ENCODE assay signal across 10 mouse cellular contexts in the genomic region with DNA sequence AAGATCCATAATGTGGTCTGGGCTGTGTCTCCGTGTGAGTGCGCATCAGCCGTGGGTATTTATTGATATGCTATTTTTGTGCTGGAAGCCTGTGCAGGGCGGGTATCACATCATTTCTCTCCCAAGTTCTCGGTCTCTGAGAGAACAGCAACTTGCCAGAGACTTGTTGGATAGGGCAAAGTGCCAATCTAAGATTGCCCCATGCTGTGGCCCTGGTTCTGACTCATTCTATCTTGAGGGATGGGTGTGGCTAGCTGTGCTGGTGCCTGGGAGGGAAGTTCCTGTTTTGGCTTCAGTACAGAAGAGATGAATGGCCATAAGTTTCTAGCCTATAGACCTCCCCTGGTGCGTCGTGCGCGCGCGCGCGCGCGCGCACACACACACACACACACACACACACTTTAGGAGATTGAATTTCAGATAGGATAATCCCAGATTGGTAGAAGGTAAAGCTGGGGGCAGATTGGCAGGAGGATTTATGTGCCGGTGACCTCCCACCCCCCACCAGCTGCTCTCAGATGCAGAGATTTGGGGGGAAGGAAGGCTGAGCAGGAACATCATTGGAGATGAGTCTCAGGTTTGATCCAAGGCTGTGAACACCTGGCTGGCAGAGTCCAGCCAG. TPM values are rescaled to one million over a fixed set of nuclear protein-coding genes. Genes with fewer than 3 reads are reported as not detected.
DNase-seq lines count a peak whose midpoint lies in the region; ATAC-seq and TF ChIP-seq lines count a peak whose summit lies in the region.
"Had no signal": no experiment of that assay in that cellular context is flagged by ENCODE, and none has a peak within 500 bp of the region (broad histone marks: within the 10 kb centered on the region; RNA-seq: fewer than 3 reads in every experiment).

No protein-coding gene starts in this region.

- no peak for ATAC-seq in forebrain, embryonic 16.5 days

- H3K27ac ChIP-seq in CH12.LX (ENCODE audit: insufficient read depth, low read depth): no peak overlapping the region
- peak overlapping the region; percentile 44 for H3K27ac ChIP-seq in forebrain, embryonic 16.5 days (ENCODE audit: low read length)
- peak overlapping the region; percentile 91 for H3K27ac ChIP-seq in midbrain, embryonic 10.5 days (replicated peaks)
- H3K27ac ChIP-seq: lung, embryonic 15.5 days had no signal

- H3K4me1 ChIP-seq in CH12.LX (ENCODE audit: control insufficient read depth in 1 of 2, insufficient read depth in 2 of 2): peaks cover 4 to 30% of the 10 kb centered on the region in 2 experiments
- H3K4me1 ChIP-seq in forebrain, embryonic 16.5 days (replicated peaks; ENCODE audit: control insufficient read depth, insufficient read depth, low read length): peaks cover 84% of the 10 kb centered on the region
- peaks cover 100% of the 10 kb centered on the region for H3K4me1 ChIP-seq in midbrain, embryonic 10.5 days

- peaks cover 0 to 5% of the 10 kb centered on the region in 2 experiments for H3K36me3 ChIP-seq in CH12.LX (replicated peaks in 1 of 2; ENCODE audit: control insufficient read depth in 1 of 2, insufficient read depth in 1 of 2, low read length in 1 of 2)
- peaks cover 20% of the 10 kb centered on the region for H3K36me3 ChIP-seq in forebrain, embryonic 16.5 days (ENCODE audit: control insufficient read depth, insufficient read depth)
- peaks cover 55% of the 10 kb centered on the region for H3K36me3 ChIP-seq in midbrain, embryonic 10.5 days
- H3K36me3 ChIP-seq: lung, embryonic 15.5 days had no signal

- WGBS in forebrain, embryonic 16.5 days: 84% methylated on average over 17 of the region's 17 CpGs
- WGBS in midbrain, embryonic 10.5 days: 81% methylated on average over 17 of the region's 17 CpGs

- dilution Hi-C loops in CH12.LX (cut with MboI; ENCODE audit: extremely low pct_ligation_motif_present, extremely low pct_unique_long_range_greater_than_20kb, low sequenced_read_pairs): no loop called here

- TF ChIP-seq RAD21 in CH12.LX (IDR thresholded peaks at IDR 0.05; ENCODE audit: low read depth, low read length): no peak

- no peak for TF ChIP-seq POLR2A in CH12.LX (IDR thresholded peaks at IDR 0.05; ENCODE audit: low read depth, low read length)

- peak; percentile 47 for DNase-seq in gastrocnemius, adult 18-20 months (ENCODE audit: low spot score)
- DNase-seq in gastrocnemius, postnatal 4 days (ENCODE audit: low spot score in 2 of 2): no peak
- DNase-seq in CH12.LX (ENCODE audit: extremely low read depth): peak; percentile 50
- DNase-seq in midbrain, embryonic 10.5 days (ENCODE audit: low spot score): no peak
- DNase-seq in spleen, adult 12 weeks (ENCODE audit: low spot score): no peak
- DNase-seq in embryo, embryonic 10 days (ENCODE audit: low spot score): no peak
- DNase-seq in layer of hippocampus, adult 9-10 months (ENCODE audit: low spot score): no peak

- no peaks in the 10 kb centered on the region for H3K79me2 ChIP-seq in CH12.LX (replicated peaks; ENCODE audit: control insufficient read depth, extremely low read depth, insufficient read depth, poor library complexity, severe bottlenecking)

- no peak overlapping the region for H3K4me2 ChIP-seq in CH12.LX (ENCODE audit: insufficient read depth, low read depth, poor library complexity, severe bottlenecking)
- H3K4me2 ChIP-seq in forebrain, embryonic 16.5 days (ENCODE audit: low read length): peak overlapping the region; percentile 19
- H3K4me2 ChIP-seq: lung, embryonic 15.5 days had no signal

- TF ChIP-seq CTCF in CH12.LX (conservative IDR thresholded peaks at IDR 0.05 in 1 of 2, IDR thresholded peaks at IDR 0.05 in 1 of 2; ENCODE audit: low read depth in 2 of 2, low read length in 2 of 2): no peak

- no peak overlapping the region for H3K9ac ChIP-seq in CH12.LX (ENCODE audit: insufficient read depth, low read depth)
- H3K9ac ChIP-seq in forebrain, embryonic 16.5 days (replicated peaks; ENCODE audit: low read depth, low read length): no peak overlapping the region
- H3K9ac ChIP-seq: lung, embryonic 15.5 days had no signal

- H3K9me3 ChIP-seq in CH12.LX (replicated peaks; ENCODE audit: low read length): no peaks in the 10 kb centered on the region
- no peaks in the 10 kb centered on the region for H3K9me3 ChIP-seq in forebrain, embryonic 16.5 days (ENCODE audit: control insufficient read depth, low read length)
- H3K9me3 ChIP-seq in midbrain, embryonic 10.5 days (replicated peaks): no peaks in the 10 kb centered on the region
- H3K9me3 ChIP-seq: lung, embryonic 15.5 days had no signal

- in situ Hi-C loops in CH12.LX (cut with MboI; ENCODE audit: low pct_ligation_motif_present, low pct_unique_long_range_greater_than_20kb, low sequenced_read_pairs): no loop called here

- no peak overlapping the region for H3K4me3 ChIP-seq in CH12.LX (replicated peaks in 1 of 3; ENCODE audit: low read depth in 2 of 3, low read length in 2 of 3, poor library complexity in 1 of 3)
- no peak overlapping the region for H3K4me3 ChIP-seq in forebrain, embryonic 16.5 days (replicated peaks; ENCODE audit: low read length)
- H3K4me3 ChIP-seq in midbrain, embryonic 10.5 days: peak overlapping the region; percentile 44; the same call in 1 of the 2 replicates
- H3K4me3 ChIP-seq: lung, embryonic 15.5 days had no signal

- TF ChIP-seq EP300 in CH12.LX (IDR thresholded peaks at IDR 0.05; ENCODE audit: low read length): no peak

- no peaks in the 10 kb centered on the region for H3K27me3 ChIP-seq in CH12.LX (replicated peaks)
- H3K27me3 ChIP-seq in forebrain, embryonic 16.5 days (replicated peaks; ENCODE audit: control insufficient read depth, insufficient read depth, low read length): no peaks in the 10 kb centered on the region
- H3K27me3 ChIP-seq in midbrain, embryonic 10.5 days (ENCODE audit: low read depth, poor library complexity, severe bottlenecking): peaks cover 38% of the 10 kb centered on the region

TF ChIP-seq in CH12.LX, 34 proteins besides CTCF, POLR2A, EP300 and RAD21:
- TF ChIP-seq SIN3A (IDR thresholded peaks at IDR 0.05; ENCODE audit: low read length) (no peak), NRF1 (IDR thresholded peaks at IDR 0.05; ENCODE audit: low read depth, low read length) (no peak), USF2 (conservative IDR thresholded peaks at IDR 0.05; ENCODE audit: low read depth, low read length) (no peak), JUN (IDR thresholded peaks at IDR 0.05; ENCODE audit: insufficient read depth, low read depth, low read length) (no peak), MYC (IDR thresholded peaks at IDR 0.05; ENCODE audit: low read depth, low read length) (no peak), PAX5 (IDR thresholded peaks at IDR 0.05; ENCODE audit: low read length) (no peak), HCFC1 (IDR thresholded peaks at IDR 0.05; ENCODE audit: low read depth, low read length) (no peak)
TF ChIP-seq in CH12.LX: peak in this region for 0.

RNA-seq across cellular contexts. Expression of gene Riiad1, which starts 2.7 kb away (rescaled TPM):
- 10 to 100 TPM; 12.9 to 13.0 TPM for total RNA-seq in gastrocnemius, adult 18-20 months (2021)
- total RNA-seq in gastrocnemius, postnatal 4 days (2021): 1 to 10 TPM; 6.1 to 8.0 TPM
- total RNA-seq in CH12.LX (2012; rRNA removed) (not detected in 2 replicates), CH12.LX (2014; rRNA removed) (not detected in 2 replicates)
- not detected in 2 replicates for polyA plus RNA-seq in CH12.LX (2012; ENCODE audit: insufficient read length, low read depth)
- polyA plus RNA-seq in forebrain, embryonic 16.5 days (2015; fragmentation: Nextera tagmentation; extraction: Ambion mirVana): 10.6 and 11.7 TPM in 2 replicates
- 8.4 and 12.5 TPM in 2 replicates for polyA plus RNA-seq in midbrain, embryonic 10.5 days (2016; fragmentation: Nextera tagmentation; extraction: Ambion mirVana)
- total RNA-seq: ES-E14 had no signal

RNA-seq across cellular contexts. Expression of gene Celf3, which starts 4.8 kb away (rescaled TPM):
- not detected for total RNA-seq in gastrocnemius, adult 18-20 months (2021)
- total RNA-seq in gastrocnemius, postnatal 4 days (2021): under 1 TPM in 1 of 2 experiments, not detected in 1; 0.27 TPM
- total RNA-seq in CH12.LX (2012; rRNA removed) (0.13 and 0.21 TPM in 2 replicates), CH12.LX (2014; rRNA removed) (not detected in 2 replicates)
- 0.56 and 0.70 TPM in 2 replicates for polyA plus RNA-seq in CH12.LX (2012; ENCODE audit: insufficient read length, low read depth)
- 295 and 358 TPM in 2 replicates for polyA plus RNA-seq in forebrain, embryonic 16.5 days (2015; fragmentation: Nextera tagmentation; extraction: Ambion mirVana)
- 69.0 and 128 TPM in 2 replicates for polyA plus RNA-seq in midbrain, embryonic 10.5 days (2016; fragmentation: Nextera tagmentation; extraction: Ambion mirVana)

RNA-seq across cellular contexts. Expression of gene Oaz3, which starts 39.2 kb away (rescaled TPM):
- total RNA-seq in gastrocnemius, adult 18-20 months (2021): not detected
- not detected for total RNA-seq in gastrocnemius, postnatal 4 days (2021)
- 0.51 and 0.80 TPM in 2 replicates for total RNA-seq in CH12.LX (2012; rRNA removed)
- not detected in 2 replicates for total RNA-seq in CH12.LX (2014; rRNA removed)
- polyA plus RNA-seq in CH12.LX (2012; ENCODE audit: insufficient read length, low read depth): 0.29 and 0.71 TPM in 2 replicates
- 0.56 and 2.2 TPM in 2 replicates for polyA plus RNA-seq in forebrain, embryonic 16.5 days (2015; fragmentation: Nextera tagmentation; extraction: Ambion mirVana)
- polyA plus RNA-seq in midbrain, embryonic 10.5 days (2016; fragmentation: Nextera tagmentation; extraction: Ambion mirVana): 0.58 and 0.65 TPM in 2 replicates

RNA-seq across cellular contexts. Expression of gene Mrpl9, which starts 39.8 kb away (rescaled TPM):
- total RNA-seq in gastrocnemius, adult 18-20 months (2021): 10 to 100 TPM; 30.0 to 33.8 TPM
- total RNA-seq in gastrocnemius, postnatal 4 days (2021): 10 to 100 TPM; 51.7 to 53.1 TPM
- total RNA-seq in CH12.LX (2012; rRNA removed): 114 and 128 TPM in 2 replicates
- 110 and 111 TPM in 2 replicates for total RNA-seq in CH12.LX (2014; rRNA removed)
- polyA plus RNA-seq in CH12.LX (2012; ENCODE audit: insufficient read length, low read depth): 104 and 119 TPM in 2 replicates
- polyA plus RNA-seq in forebrain, embryonic 16.5 days (2015; fragmentation: Nextera tagmentation; extraction: Ambion mirVana): 58.8 and 62.1 TPM in 2 replicates
- polyA plus RNA-seq in midbrain, embryonic 10.5 days (2016; fragmentation: Nextera tagmentation; extraction: Ambion mirVana): 71.7 and 72.9 TPM in 2 replicates

Comparison
In these comparisons a context has a peak if more than half of its experiments do, and no peak if none do; other contexts are left out.
1. DNase-seq: peak in gastrocnemius, adult 18-20 months (single experiment) and CH12.LX (single experiment); none in gastrocnemius, postnatal 4 days (0 of 2), midbrain, embryonic 10.5 days (single experiment), spleen, adult 12 weeks (single experiment), embryo, embryonic 10 days (single experiment) and layer of hippocampus, adult 9-10 months (single experiment).
2. RNA of gene Riiad1, which starts 2.7 kb away (total RNA-seq): 12.9 to 13.0 TPM in gastrocnemius, adult 18-20 months and 6.1 to 8.0 TPM in gastrocnemius, postnatal 4 days; not detected in CH12.LX; every median in the first group is over 4 times any median in the second.